Mouse (Mus musculus): Measurements from ENCODE around the gene Sbp.
"Not testable (repeated sequence)": the region's sequence is repeated elsewhere in the genome, so short reads cannot be mapped to it uniquely, and the experiment has no call there.

Sbp gene

GRCm38 (mm10) chr17:23941372-23941771, at the start of gene Sbp:
TSS of gene Sbp (plus strand) at chr17:23941672.
- DNase-seq, result no peak

- DNase-seq, result not testable (repeated sequence)
Observed at GRCm38 (mm10) chr17:23917158-23917557, 24.3 kb upstream of the Sbp start, which contains the start of gene Dcpp3. TSS of gene Dcpp3 (plus strand) at chr17:23917458.

GRCm38 (mm10) chr17:23924531-23925007, 16.9 kb upstream of the Sbp start:
- peak; percentile 91 to 93 for DNase-seq

GRCm38 (mm10) chr17:23925090-23925493, 16.4 kb upstream of the Sbp start:
- peak; percentile 86 to 88 for DNase-seq

- DNase-seq, result no peak
Observed at GRCm38 (mm10) chr17:23931157-23931556, 10.3 kb upstream of the Sbp start.

GRCm38 (mm10) chr17:23947486-23947885, 6.0 kb downstream of the Sbp start:
- not testable (repeated sequence) for DNase-seq

GRCm38 (mm10) chr17:23949068-23949467, 7.6 kb downstream of the Sbp start:
- no peak for DNase-seq

- DNase-seq, result not testable (repeated sequence)
Observed at GRCm38 (mm10) chr17:23950828-23951227, 9.4 kb downstream of the Sbp start.

GRCm38 (mm10) chr17:23955174-23955573, 13.7 kb downstream of the Sbp start, which contains the start of gene Sbpl:
TSS of gene Sbpl (minus strand) at chr17:23955274.
- DNase-seq, result no peak

- DNase-seq, result peak; percentile 87 to 92
Observed at GRCm38 (mm10) chr17:23960084-23960738, 18.7 kb downstream of the Sbp start.

GRCm38 (mm10) chr17:23961573-23962122, 20.2 kb downstream of the Sbp start:
- no peak for DNase-seq

GRCm38 (mm10) chr17:23965805-23966425, 24.4 kb downstream of the Sbp start:
- DNase-seq, result peak; percentile 31 to 34

- no peak for DNase-seq
Observed at GRCm38 (mm10) chr17:23966658-23967401, 25.4 kb downstream of the Sbp start.

GRCm38 (mm10) chr17:23968780-23969179, 27.3 kb downstream of the Sbp start:
- DNase-seq, result no peak

GRCm38 (mm10) chr17:23969231-23969630, 27.8 kb downstream of the Sbp start:
- peak; percentile 87 to 91 for DNase-seq

- no peak for DNase-seq
Observed at GRCm38 (mm10) chr17:23971315-23971714, 29.8 kb downstream of the Sbp start.

- DNase-seq, result no peak
Observed at GRCm38 (mm10) chr17:23976665-23977064, 35.2 kb downstream of the Sbp start.

GRCm38 (mm10) chr17:23979471-23979870, 38.0 kb downstream of the Sbp start:
- no peak for DNase-seq

GRCm38 (mm10) chr17:23980297-23980909, 38.9 kb downstream of the Sbp start, which contains the start of gene Prss30:
TSS of gene Prss30 (minus strand) at chr17:23980566.
- no peak for DNase-seq

GRCm38 (mm10) chr17:23982912-23983311, 41.4 kb downstream of the Sbp start:
- DNase-seq, result no peak

GRCm38 (mm10) chr17:23984989-23985388, 43.5 kb downstream of the Sbp start:
- DNase-seq, result no peak

- peak in 1 of 2 experiments; percentile 37 for DNase-seq
Observed at GRCm38 (mm10) chr17:23989802-23990201, 48.3 kb downstream of the Sbp start.

Data from cerebellum, postnatal 10 days (tissue).